Mouse (Mus musculus) cerebellum, adult 2 months (tissue): ENCODE data around the gene Cd47. TPM values are rescaled to one million over a fixed set of nuclear protein-coding genes. Genes with fewer than 3 reads are reported as not detected.
A peak's percentile ranks its signal among the peaks of the same experiment; 100 is the strongest.

Experiments
- DNase-seq, 2 experiments: peaks; one replicate each; pipeline ENCODE4 v3.0.0; 2021
- H3K27ac ChIP-seq: fragments of 200-500 bp; 2 replicates; pipeline ENCODE4 v1.5.1; 2012; ENCODE audit warnings: low read length, control low read depth, inconsistent platforms; ENCODE audit not compliant: insufficient read depth
- H3K27me3 ChIP-seq: fragments of 200-500 bp; 2 replicates; pipeline ENCODE4 v1.6.1; 2012; ENCODE audit warnings: inconsistent platforms, mild to moderate bottlenecking, low read length, moderate library complexity; ENCODE audit not compliant: control insufficient read depth, insufficient read depth
- H3K4me1 ChIP-seq: fragments of 200-500 bp; 2 replicates; pipeline ENCODE4 v1.6.1; 2011; ENCODE audit warnings: low read length; ENCODE audit not compliant: control insufficient read depth, insufficient read depth
- H3K4me3 ChIP-seq: fragments of 200-500 bp; replicated peaks from 2 replicates; pipeline ENCODE3; 2011; ENCODE audit warnings: mild to moderate bottlenecking, low read depth, low read length, control low read depth; ENCODE audit not compliant: insufficient read depth
- CTCF ChIP-seq: fragments of 200-500 bp; IDR thresholded peaks from 2 replicates; pipeline ENCODE4 v1.5.1; 2011; ENCODE audit warnings: low read depth, mild to moderate bottlenecking, control low read depth, low read length, moderate library complexity, borderline replicate concordance; ENCODE audit not compliant: insufficient read depth
- POLR2A ChIP-seq: fragments of 200-500 bp; IDR thresholded peaks from 2 replicates; pipeline ENCODE4 v1.6.1; 2011; ENCODE audit warnings: low read length, control low read depth, borderline replicate concordance; ENCODE audit not compliant: insufficient read depth
- WGBS: fragments of 180-500 bp; shearing (Covaris S2); methylation state at CpG from one replicate; pipeline ENCODE4 v1.1.7; 2018; 5-methylcytosine and 5-hydroxymethylcytosine counted together
- polyA plus RNA-seq: library from polyadenylated mRNA; depleted of rRNA; stranded (reverse); fragments of >200 nt; gene quantifications from 2 replicates; pipeline ENCODE4 v1.2.3, GENCODE M21; 2012

The Cd47 gene
- polyA plus RNA-seq, 1 experiment, result 123 TPM

GRCm38 (mm10) chr16:49904248-49904930, 104.1 kb downstream of the Cd47 start:
- TF ChIP-seq POLR2A, result no peak
- TF ChIP-seq CTCF, result no peak
- peaks cover 10% of the 10 kb centered on the region for H3K4me1 ChIP-seq
- H3K27ac ChIP-seq, result 0 out of 2 replicates have a peak overlapping the region, but pooled peaks have one; percentile 26
- WGBS, result 85% methylated on average over 10 of the region's 10 CpGs
- no peak for DNase-seq
- H3K27me3 ChIP-seq, result no peaks in the 10 kb centered on the region
- no peak overlapping the region for H3K4me3 ChIP-seq

GRCm38 (mm10) chr16:49905041-49905440, 104.7 kb downstream of the Cd47 start:
- TF ChIP-seq POLR2A (no peak), CTCF (no peak)
- no peak for DNase-seq
- H3K4me3 ChIP-seq, result no peak overlapping the region
- no peaks in the 10 kb centered on the region for H3K27me3 ChIP-seq
- peaks cover 10% of the 10 kb centered on the region for H3K4me1 ChIP-seq
- 66% methylated on average over 3 of the region's 3 CpGs for WGBS
- 0 out of 2 replicates have a peak overlapping the region, but pooled peaks have one; percentile 26 for H3K27ac ChIP-seq

- peaks cover 10% of the 10 kb centered on the region for H3K4me1 ChIP-seq
- WGBS, result 60% methylated on average over 8 of the region's 8 CpGs
- no peak overlapping the region for H3K27ac ChIP-seq
- TF ChIP-seq CTCF, result no peak
- TF ChIP-seq POLR2A, result no peak
- no peak for DNase-seq
- no peak overlapping the region for H3K4me3 ChIP-seq
- H3K27me3 ChIP-seq, result no peaks in the 10 kb centered on the region
These were observed 105.3 kb downstream of the Cd47 start for GRCm38 (mm10) chr16:49905601-49906001.

GRCm38 (mm10) chr16:49906066-49906465, 105.7 kb downstream of the Cd47 start:
- H3K4me1 ChIP-seq, result peaks cover 10% of the 10 kb centered on the region
- H3K27me3 ChIP-seq, result no peaks in the 10 kb centered on the region
- H3K27ac ChIP-seq, result no peak overlapping the region
- H3K4me3 ChIP-seq, result no peak overlapping the region
- no peak for DNase-seq
- TF ChIP-seq POLR2A (no peak), CTCF (no peak)
- 49% methylated on average over 5 of the region's 5 CpGs for WGBS

- no peak overlapping the region for H3K27ac ChIP-seq
- 62% methylated on average over 2 of the region's 2 CpGs for WGBS
- DNase-seq, result no peak
- H3K27me3 ChIP-seq, result no peaks in the 10 kb centered on the region
- H3K4me1 ChIP-seq, result peaks cover 10% of the 10 kb centered on the region
- H3K4me3 ChIP-seq, result no peak overlapping the region
- TF ChIP-seq CTCF (no peak), POLR2A (no peak)
These were observed 106.6 kb downstream of the Cd47 start for GRCm38 (mm10) chr16:49906940-49907339.

GRCm38 (mm10) chr16:49907356-49907755, 107.0 kb downstream of the Cd47 start:
- WGBS, result 64% methylated on average over 4 of the region's 4 CpGs
- no peak overlapping the region for H3K4me3 ChIP-seq
- no peak overlapping the region for H3K27ac ChIP-seq
- H3K4me1 ChIP-seq, result peaks cover 10% of the 10 kb centered on the region
- no peaks in the 10 kb centered on the region for H3K27me3 ChIP-seq
- no peak for DNase-seq
- TF ChIP-seq CTCF (no peak), POLR2A (no peak)

GRCm38 (mm10) chr16:49909536-49909935, 109.2 kb downstream of the Cd47 start:
- H3K4me3 ChIP-seq, result no peak overlapping the region
- TF ChIP-seq POLR2A (no peak), CTCF (no peak)
- H3K27me3 ChIP-seq, result no peaks in the 10 kb centered on the region
- DNase-seq, result no peak
- no peak overlapping the region for H3K27ac ChIP-seq
- peaks cover 10% of the 10 kb centered on the region for H3K4me1 ChIP-seq
- WGBS, result 17% methylated on average over 8 of the region's 8 CpGs

GRCm38 (mm10) chr16:49914094-49914493, 113.8 kb downstream of the Cd47 start:
- 89% methylated on average over 2 of the region's 2 CpGs for WGBS
- no peak for TF ChIP-seq CTCF
- no peak for TF ChIP-seq POLR2A
- Histone ChIP-seq H3K4me3 (no peak overlapping the region), H3K27ac (no peak overlapping the region), H3K4me1 (no peaks in the 10 kb centered on the region; the same call in 1 of the 2 replicates), H3K27me3 (no peaks in the 10 kb centered on the region)
- DNase-seq, result no peak
